Mouse (Mus musculus): ENCODE results near the gene Madcam1.

DNA sequence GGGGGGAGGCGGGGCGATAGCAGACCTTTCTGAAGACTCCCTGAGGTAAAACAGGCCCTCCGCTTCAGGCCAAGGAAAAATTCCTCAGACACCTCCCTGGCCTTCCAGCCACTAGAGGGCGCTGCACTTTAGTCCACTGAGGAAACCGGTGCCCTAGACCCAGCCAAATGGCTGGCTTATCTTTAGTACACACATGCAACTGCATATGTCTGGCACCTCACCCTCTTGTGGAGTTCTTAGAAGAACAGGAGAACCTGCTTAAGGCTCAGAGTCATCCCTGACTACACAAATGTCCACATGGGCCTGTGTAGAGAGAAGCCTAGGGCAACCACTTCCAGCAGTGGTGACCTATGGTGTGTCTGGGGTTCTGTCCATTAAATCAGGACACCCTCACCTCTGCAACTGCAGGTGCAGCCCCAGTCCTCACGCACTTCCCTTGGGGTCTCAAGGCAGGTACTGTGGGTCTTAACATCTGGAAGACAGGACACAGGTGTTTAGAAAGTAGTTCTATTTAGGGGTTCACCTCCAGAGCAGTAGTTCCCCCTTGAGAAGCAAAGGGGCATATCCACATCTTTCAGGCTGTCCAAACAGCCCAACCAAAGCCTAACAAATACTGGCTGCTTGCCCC is 48.3 kb downstream of the Madcam1 start:
- TF ChIP-seq CTCF (IDR thresholded peaks at IDR 0.05; ENCODE audit: low read depth) (peak; percentile 95), EP300 (IDR thresholded peaks at IDR 0.05; ENCODE audit: low read depth) (peak; percentile 90)
